Mouse (Mus musculus) cerebellum, adult 8-10 months (tissue): ENCODE results near the gene Gm21981.

ENCODE experiments used
- DNase-seq: peaks from one replicate; pipeline ENCODE4 v3.0.0; 2022

The Gm21981 gene

GRCm38 (mm10) chr17:47694442-47694502, at the start of gene Gm21981:
Gene Gm21981 (minus strand): TSS chr17:47694455.
- DNase-seq = no peak

GRCm38 (mm10) chr17:47742991-47743734, 48.9 kb upstream of the Gm21981 start:
- no peak for DNase-seq

DNA sequence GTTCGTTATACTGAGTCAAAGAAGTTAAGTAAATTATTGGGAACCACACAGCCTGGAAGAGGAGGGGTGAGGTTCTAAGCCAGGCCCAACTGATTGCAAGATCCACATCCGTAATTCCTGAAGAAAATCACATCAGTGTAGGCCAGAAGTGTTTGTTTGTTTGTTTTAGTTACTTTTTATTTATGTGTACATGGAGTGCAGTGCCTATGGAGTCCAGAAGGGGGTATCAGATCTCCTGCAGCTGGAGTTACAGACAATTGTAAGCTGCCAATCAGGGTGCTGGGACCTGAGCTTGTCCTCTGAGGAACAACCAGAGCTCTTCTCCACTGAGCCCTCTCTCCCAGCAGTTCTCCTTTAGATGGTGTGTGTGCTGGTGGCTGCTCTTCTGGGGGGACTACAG, 45.9 kb upstream of the Gm21981 start:
- DNase-seq = no peak

GRCm38 (mm10) chr17:47738879-47739798, 44.9 kb upstream of the Gm21981 start:
- no peak for DNase-seq

DNA sequence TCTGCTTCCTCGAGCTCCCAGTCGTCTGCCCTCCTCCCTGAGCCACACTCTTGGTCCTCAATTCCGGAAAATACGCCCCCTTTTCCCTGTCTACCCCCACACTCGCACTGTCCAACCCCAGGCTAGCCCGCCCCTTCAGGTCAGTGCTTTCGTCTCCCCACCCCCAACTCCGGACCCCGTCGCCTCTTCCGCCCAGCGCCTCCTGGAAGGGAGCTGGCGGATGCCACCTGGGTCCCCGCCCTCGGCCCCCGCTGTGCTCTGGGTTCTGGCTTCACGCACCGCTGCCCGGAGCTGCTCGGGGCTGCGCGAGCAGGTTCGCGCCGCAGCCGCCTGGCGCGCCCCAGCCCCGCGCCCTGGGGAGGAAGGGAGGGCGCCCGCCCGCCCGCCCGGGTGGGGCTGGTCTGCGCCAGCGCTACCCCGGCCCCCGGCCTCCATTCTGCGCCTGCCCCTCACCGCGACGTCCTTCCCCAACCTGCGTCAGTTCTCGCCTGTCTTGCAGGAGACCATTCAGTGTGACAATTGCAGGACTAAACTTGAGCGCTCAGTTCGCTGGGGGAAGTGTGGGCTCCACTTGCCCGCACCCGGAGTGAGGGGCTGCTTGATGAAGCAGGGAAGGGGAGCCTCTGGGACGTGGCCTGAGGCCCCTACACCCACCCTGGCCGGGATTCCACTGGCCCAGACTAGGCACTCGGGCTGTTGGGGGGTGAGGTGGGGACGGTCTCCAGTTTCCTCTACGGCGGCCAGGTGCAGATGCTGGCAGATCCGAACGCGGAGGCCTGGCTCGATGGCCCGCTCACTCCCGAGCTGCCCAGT, 44.0 kb upstream of the Gm21981 start:
- DNase-seq = peak; percentile 57

DNA sequence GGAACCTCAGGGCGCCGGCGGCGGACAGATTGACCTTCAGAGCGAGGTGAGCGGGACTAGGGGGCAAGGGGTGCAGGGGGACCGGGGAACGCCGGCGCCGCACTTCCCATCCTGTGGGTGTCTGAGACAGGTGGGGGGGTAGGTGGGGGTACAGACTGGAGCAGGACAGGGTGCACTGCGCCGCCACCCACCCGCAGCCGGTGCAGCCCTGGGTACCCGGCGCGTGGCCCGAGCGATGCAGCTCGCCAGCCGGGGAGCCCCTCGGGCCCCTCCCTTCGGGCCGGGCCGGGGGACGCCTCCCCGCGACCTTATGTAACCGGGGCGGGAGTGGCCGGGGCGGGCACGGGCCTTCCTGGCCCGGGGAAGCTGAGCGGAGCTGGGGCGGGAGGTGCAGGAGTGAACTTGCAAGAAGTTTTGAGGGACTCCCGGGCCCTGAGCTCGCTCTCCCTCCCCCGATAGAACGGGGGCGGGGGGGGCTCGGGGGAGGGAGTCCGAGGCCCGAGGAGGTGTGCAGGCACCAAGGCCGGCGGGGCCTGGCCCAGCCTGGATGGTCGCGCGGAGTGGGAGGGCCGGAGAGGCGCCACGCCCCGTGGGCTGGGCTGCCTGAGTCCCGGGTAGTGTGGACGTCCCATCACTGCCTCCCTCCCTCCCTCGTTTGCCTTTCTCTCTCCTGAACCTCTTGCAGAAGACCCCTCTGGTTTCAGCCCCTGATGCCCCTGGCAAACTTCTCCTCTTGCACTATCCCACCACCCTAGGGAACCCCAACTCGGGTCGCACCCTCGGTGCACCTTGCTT, 43.2 kb upstream of the Gm21981 start:
- peak; percentile 83 for DNase-seq

GRCm38 (mm10) chr17:47736856-47737255, 42.6 kb upstream of the Gm21981 start, which contains the start of gene Tfeb:
Gene Tfeb (plus strand): TSS chr17:47737030.
- DNase-seq = peak; percentile 98

GRCm38 (mm10) chr17:47735553-47736100, 41.4 kb upstream of the Gm21981 start:
- no peak for DNase-seq

- DNase-seq = no peak
Observed at GRCm38 (mm10) chr17:47730633-47731575, 36.6 kb upstream of the Gm21981 start.

- DNase-seq = no peak
Observed at GRCm38 (mm10) chr17:47726566-47726965, 32.3 kb upstream of the Gm21981 start, which contains the start of gene Pgc. Gene Pgc (plus strand): TSS chr17:47726842.

DNA sequence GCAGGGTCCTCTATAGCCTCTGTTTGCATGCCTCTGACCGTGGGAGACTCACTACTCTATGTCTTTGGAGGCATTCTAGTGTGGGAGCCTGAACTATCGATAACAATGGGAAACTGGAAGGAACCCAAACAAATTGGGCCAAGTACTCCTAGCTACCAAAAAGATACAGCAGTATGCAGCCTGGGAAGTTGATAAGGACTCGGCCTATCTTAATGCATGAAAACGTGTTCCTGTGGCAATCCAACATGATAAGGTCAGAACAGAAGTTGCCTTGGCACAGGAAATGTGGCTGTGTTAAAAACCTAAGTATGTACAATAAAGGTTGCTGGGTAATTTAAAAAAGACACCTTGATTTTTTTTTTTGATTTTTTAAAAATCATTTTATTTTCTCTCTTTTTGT, 26.9 kb upstream of the Gm21981 start:
- no peak for DNase-seq

DNA sequence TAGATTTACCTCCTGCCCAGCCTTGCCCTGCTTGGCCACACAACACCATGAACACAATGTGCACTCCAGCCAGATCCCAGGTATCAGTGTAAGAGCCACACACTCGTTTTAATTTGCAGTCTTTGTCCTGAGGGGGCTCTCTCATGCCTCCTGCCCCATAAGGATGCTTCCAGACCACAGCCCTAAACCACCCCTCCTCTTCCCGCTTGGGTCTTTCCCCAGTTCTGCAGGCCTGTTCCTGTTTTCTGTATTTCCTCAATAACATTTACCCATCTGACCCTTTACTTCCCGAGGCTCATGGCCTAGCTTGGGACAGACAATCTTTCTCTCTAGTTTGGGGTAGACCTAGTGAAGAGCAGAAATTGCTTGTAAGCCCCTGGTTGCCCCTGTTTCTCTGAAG, 20.8 kb upstream of the Gm21981 start:
- no peak for DNase-seq

- DNase-seq = no peak
Observed at GRCm38 (mm10) chr17:47712889-47713571, 18.8 kb upstream of the Gm21981 start.

- DNase-seq = no peak
Observed at GRCm38 (mm10) chr17:47711883-47712282, 17.6 kb upstream of the Gm21981 start.

GRCm38 (mm10) chr17:47710036-47710435, 15.8 kb upstream of the Gm21981 start:
- DNase-seq = no peak

DNA sequence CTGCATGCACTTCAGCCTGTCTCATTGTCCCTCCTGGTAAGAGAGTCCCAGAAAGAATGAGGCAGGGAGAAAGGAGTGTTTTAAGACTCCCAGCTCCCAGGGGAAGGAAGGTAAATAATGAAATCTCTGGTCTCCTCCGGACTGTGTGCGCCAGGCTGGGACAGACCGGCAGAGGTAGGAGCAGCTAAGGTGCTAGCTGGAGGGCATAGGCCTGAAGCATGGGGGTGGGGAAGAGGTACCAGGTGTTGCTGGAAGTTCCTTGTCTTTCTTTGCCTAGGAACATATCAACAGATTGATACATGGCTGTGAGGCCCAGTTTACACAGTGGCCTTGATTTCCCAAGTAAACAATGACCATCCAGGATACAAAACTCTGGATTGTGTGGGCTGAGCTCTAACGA, 14.7 kb upstream of the Gm21981 start:
- no peak for DNase-seq

DNA sequence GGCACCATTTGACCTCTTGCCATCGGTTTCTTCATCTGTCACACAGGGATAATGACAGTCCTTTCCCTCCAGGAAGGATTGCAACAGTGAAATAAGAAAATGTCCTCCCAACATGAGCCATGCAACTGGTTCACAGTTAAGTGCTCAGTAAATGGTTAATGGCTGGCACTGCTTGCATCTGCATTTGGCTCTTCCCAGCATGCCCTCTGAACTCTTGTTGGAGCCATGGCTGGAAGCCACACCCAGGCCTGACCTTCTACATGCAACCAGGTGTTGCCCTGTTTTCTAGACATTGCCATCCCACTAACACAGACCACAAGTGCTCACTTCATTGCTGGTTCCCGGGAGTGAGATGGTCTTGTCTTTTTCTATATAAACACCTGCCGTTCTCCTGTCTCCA, 13.7 kb upstream of the Gm21981 start:
- no peak for DNase-seq

DNA sequence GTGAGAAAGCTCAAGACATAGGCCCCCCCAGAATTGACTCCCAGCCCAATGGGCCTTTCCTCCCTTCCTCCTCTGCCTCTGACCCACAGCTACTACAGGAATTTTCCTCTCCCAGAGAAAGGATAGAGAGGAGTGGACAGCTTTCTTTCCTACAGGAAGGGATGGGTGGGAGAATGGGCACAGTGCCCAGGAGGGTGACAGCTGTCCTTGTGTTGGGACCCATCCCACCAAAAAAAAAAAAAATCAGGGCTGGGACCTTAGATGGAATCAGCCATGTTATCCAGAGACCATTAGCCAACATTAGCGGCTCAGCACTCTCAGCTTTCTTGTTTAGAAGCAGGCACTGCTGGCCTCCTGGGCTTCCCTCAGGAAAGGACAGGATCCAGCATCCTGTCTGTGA, 11.9 kb upstream of the Gm21981 start:
- no peak for DNase-seq

- DNase-seq = no peak
Observed at GRCm38 (mm10) chr17:47704692-47705091, 10.4 kb upstream of the Gm21981 start.

- no peak for DNase-seq
Observed at GRCm38 (mm10) chr17:47703556-47703955, 9.3 kb upstream of the Gm21981 start.
